In genomic region chr13:43479024-43479705, GRCm38 (mm10) we compare ENCODE assay signal across 8 mouse cellular contexts. TPM values are rescaled to one million over a fixed set of nuclear protein-coding genes. Genes with fewer than 3 reads are reported as not detected.
DNase-seq lines count a peak whose midpoint lies in the region; ATAC-seq and TF ChIP-seq lines count a peak whose summit lies in the region.

No protein-coding gene starts in this region.

- no peaks in the 10 kb centered on the region for H3K36me3 ChIP-seq in kidney, adult 2 months (ENCODE audit: control insufficient read depth, insufficient read depth, low read length)
- no peaks in the 10 kb centered on the region for H3K36me3 ChIP-seq in hindbrain, embryonic 10.5 days
- no peaks in the 10 kb centered on the region; the same call in 1 of the 2 replicates for H3K36me3 ChIP-seq in midbrain, embryonic 12.5 days
- no peaks in the 10 kb centered on the region for H3K36me3 ChIP-seq in thymus, adult 2 months (ENCODE audit: control insufficient read depth, insufficient read depth, low read length)

- H3K27me3 ChIP-seq in kidney, adult 2 months (replicated peaks; ENCODE audit: control insufficient read depth, insufficient read depth, low read length) = no peaks in the 10 kb centered on the region
- no peaks in the 10 kb centered on the region for H3K27me3 ChIP-seq in hindbrain, embryonic 10.5 days (ENCODE audit: insufficient read depth, poor library complexity, severe bottlenecking)
- H3K27me3 ChIP-seq in midbrain, embryonic 12.5 days = no peaks in the 10 kb centered on the region
- no peaks in the 10 kb centered on the region for H3K27me3 ChIP-seq in thymus, adult 2 months (ENCODE audit: control insufficient read depth, insufficient read depth, low read length)

- peak overlapping the region; percentile 74 for H3K4me2 ChIP-seq in midbrain, embryonic 12.5 days (replicated peaks)

- ATAC-seq in midbrain, embryonic 12.5 days (ENCODE audit: low FRiP score, low read depth) = no peak

- peak overlapping the region; percentile 100 for H3K9ac ChIP-seq in midbrain, embryonic 12.5 days (replicated peaks)

- no peak overlapping the region for H3K27ac ChIP-seq in kidney, adult 2 months (ENCODE audit: insufficient read depth, low read depth, low read length)
- H3K27ac ChIP-seq in hindbrain, embryonic 10.5 days = peak overlapping the region; percentile 98; the same call in 1 of the 2 replicates
- H3K27ac ChIP-seq in midbrain, embryonic 12.5 days (replicated peaks) = peak overlapping the region; percentile 100; the same call in 1 of the 2 replicates
- H3K27ac ChIP-seq in thymus, adult 2 months (ENCODE audit: control insufficient read depth, insufficient read depth, low read length) = no peak overlapping the region

- H3K9me3 ChIP-seq in hindbrain, embryonic 10.5 days = no peaks in the 10 kb centered on the region
- H3K9me3 ChIP-seq in midbrain, embryonic 12.5 days = no peaks in the 10 kb centered on the region

- TF ChIP-seq POLR2A in kidney, adult 2 months (IDR thresholded peaks at IDR 0.05; ENCODE audit: low read depth, low read length) = no peak
- no peak for TF ChIP-seq POLR2A in thymus, adult 2 months (IDR thresholded peaks at IDR 0.05; ENCODE audit: control insufficient read depth, extremely low read depth, insufficient read depth, low read length, poor library complexity)

- peaks cover 24% of the 10 kb centered on the region for H3K4me1 ChIP-seq in kidney, adult 2 months (ENCODE audit: control insufficient read depth, insufficient read depth, low read length)
- H3K4me1 ChIP-seq in hindbrain, embryonic 10.5 days (replicated peaks) = peaks cover 46% of the 10 kb centered on the region
- H3K4me1 ChIP-seq in midbrain, embryonic 12.5 days = peaks cover 32% of the 10 kb centered on the region
- H3K4me1 ChIP-seq in thymus, adult 2 months (replicated peaks; ENCODE audit: control insufficient read depth, insufficient read depth, low read length) = peaks cover 12% of the 10 kb centered on the region

- TF ChIP-seq CTCF in kidney, adult 2 months (conservative IDR thresholded peaks at IDR 0.05; ENCODE audit: insufficient read depth, insufficient read length, low read depth, low read length) = no peak
- TF ChIP-seq CTCF in thymus, adult 2 months (IDR thresholded peaks at IDR 0.05; ENCODE audit: borderline replicate concordance, control insufficient read depth, extremely low read depth, insufficient read depth, low read length, poor library complexity) = no peak

- WGBS in kidney, adult 2 months = 3% methylated on average over 6 of the region's 6 CpGs
- 19% methylated on average over 6 of the region's 6 CpGs for WGBS in hindbrain, embryonic 10.5 days
- WGBS in midbrain, embryonic 12.5 days = 8% methylated on average over 6 of the region's 6 CpGs
- 4% methylated on average over 6 of the region's 6 CpGs for WGBS in thymus, adult 2 months

- H3K4me3 ChIP-seq in kidney, adult 2 months (ENCODE audit: insufficient read depth, low read depth, low read length) = peak overlapping the region; percentile 27
- H3K4me3 ChIP-seq in hindbrain, embryonic 10.5 days = peak overlapping the region; percentile 89
- peak overlapping the region; percentile 92 for H3K4me3 ChIP-seq in midbrain, embryonic 12.5 days
- no peak overlapping the region for H3K4me3 ChIP-seq in thymus, adult 2 months (ENCODE audit: control insufficient read depth, insufficient read depth, low read length)

- no peak for DNase-seq in kidney, adult 2 months
- no peak for DNase-seq in kidney, postnatal 36 days
- peak; percentile 10 for DNase-seq in NIH3T3 (ENCODE audit: low read depth)
- DNase-seq in hindbrain, embryonic 10.5 days (ENCODE audit: low spot score) = no peak
- no peak for DNase-seq in thymus, adult 2 months
- DNase-seq in frontal cortex, postnatal 14 days (ENCODE audit: low spot score in 2 of 2) = no peak
- no peak for DNase-seq in cerebellum, adult 11 months

RNA-seq across cellular contexts. Expression of gene Ranbp9, which starts 1.9 kb away (rescaled TPM):
- polyA plus RNA-seq in kidney, adult 2 months (2012; rRNA removed) = 11.4 and 15.4 TPM in 2 replicates
- 8.7 and 9.4 TPM in 2 replicates for polyA plus RNA-seq in hindbrain, embryonic 10.5 days (2016; fragmentation: Nextera tagmentation; extraction: Ambion mirVana)
- polyA plus RNA-seq in midbrain, embryonic 12.5 days (2016; fragmentation: Nextera tagmentation; extraction: Ambion mirVana) = 11.7 and 13.4 TPM in 2 replicates
- 26.7 and 35.6 TPM in 2 replicates for polyA plus RNA-seq in thymus, adult 2 months (2012; rRNA removed)

Comparison
In these comparisons a context has a peak if more than half of its experiments do, and no peak if none do; other contexts are left out.
1. H3K27ac ChIP-seq: peak in hindbrain, embryonic 10.5 days (single experiment) and midbrain, embryonic 12.5 days (single experiment); none in kidney, adult 2 months (single experiment) and thymus, adult 2 months (single experiment).